Mouse (Mus musculus): Measurements from ENCODE around the gene Ndufa6.
A peak's percentile ranks its signal among the peaks of the same experiment; 100 is the strongest.

The Ndufa6 gene

DNA sequence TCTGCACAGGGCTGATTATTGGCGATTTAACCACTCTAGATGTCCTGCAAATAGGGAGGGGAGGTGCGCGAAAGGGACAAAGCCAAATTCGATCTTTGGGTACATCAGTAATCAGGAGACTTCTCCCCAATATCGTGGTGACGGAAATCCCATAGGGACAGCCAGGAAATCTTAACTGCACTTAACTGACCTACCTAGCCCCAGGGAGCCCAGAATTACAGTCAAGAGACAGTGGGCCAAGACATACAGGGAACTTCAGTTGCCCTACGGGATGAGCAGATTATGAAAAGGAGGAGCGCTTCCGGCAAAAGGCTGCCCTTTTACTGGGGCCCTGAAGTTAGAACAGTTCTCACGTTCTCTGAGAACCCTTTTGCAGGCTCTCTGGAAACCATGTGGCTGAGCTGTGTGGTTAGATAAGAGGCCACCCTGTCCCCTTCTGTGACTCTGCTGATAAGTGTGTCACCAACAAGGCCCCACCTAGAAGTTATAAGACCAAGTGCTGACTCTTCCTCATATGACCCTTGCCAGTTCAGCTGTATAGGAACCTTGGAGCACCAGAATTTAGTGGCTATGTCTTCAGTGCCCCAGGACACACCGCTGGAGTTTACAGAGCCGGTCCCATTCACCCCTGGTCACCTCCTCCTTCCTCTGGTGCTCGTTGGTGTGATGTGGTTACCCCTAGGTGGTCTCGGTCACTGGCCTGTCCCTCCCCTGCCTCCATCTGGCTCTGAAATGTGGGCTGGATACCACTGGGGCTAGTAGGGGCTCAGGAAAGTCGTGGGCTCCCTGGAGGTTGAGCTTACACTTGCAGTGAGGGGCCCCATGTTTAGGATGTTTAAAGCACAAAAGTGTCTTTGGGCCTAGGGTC is 12.2 kb downstream of the Ndufa6 start:
- no peak for DNase-seq (ENCODE audit: low read depth, low spot score)

DNA sequence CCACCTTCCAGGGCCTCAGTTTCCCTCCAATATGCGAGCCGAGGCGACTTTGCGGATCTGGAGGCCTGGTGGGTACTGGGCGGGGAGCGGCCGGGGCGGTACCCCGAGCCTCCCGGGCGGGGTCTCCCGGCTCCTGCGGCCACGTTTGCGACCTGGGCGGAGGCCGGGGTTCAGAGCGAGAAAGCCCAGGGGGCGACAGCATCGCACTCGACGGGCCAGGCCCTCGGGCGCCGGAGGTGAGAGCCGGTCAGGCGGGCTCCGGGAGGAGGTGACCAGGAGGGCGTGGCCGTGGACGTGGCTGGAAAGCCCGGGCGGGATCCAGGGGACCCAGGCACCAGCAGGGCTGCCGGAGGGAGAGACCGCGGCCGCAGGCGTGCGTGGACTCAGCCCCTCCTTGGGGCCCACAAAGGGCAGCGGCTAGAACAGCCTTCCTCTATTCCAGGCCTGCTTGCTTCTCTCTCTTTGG is 13.1 kb downstream of the Ndufa6 start:
- DNase-seq (ENCODE audit: low read depth, low spot score), result no peak

DNA sequence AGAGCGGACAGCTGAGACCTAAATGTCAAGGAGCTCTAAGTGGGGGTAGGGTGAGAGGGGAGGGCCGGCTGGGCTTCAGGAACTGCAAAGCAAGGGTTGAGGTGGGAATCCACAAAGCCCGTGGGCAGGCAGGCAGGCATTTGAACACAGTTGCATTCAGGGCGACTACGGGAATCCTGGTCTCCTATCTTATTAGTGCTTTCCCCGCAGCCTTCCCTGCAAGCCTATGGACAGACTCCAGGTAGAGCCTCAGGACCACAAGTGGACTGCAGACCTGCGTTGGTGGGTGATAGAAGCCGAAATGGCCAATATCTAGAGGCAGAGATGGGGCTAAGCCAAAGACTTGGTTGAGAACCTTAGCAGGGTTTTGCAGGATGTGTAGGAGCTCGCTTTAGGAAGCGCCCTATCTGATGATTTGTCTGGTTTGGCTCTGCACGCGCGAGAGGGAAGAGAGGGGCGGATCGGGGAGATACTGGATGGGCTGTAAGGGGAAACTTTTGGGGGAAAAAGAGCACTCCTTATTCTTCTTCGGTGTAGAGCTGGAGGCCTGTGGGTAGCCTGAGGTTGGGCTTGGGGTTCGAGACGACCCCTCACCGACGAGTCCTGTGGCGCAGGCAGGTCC is 13.6 kb downstream of the Ndufa6 start:
- DNase-seq (ENCODE audit: low read depth, low spot score), result no peak

DNA sequence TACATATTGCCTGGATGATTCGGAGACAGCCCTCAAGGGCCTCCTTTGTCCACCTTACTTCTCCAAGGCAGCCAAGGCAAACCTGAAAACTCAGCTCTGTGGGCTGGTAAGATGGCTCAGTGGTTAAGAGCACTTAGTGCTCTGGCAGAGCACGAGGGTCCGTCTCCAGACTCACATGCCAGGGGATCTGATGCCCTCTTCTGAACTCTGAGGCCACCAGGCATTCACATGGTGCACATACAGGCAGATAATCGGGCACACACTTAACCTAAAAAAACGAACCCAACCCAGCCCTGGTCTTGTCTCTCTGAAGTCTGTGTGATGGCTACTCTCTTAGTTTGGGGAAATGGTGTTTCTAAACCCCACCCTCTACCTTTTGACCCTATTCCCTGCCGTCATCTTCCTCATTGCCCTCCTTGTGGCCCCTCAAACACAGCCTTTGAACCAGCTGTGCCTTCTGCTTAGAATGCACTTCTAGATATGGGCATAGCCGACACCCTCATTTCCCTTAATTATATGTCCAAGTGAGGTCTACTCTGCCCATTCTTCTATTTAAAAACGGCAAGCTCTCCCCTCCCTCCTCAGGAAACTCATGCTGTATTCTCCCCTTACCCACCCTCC is 14.4 kb downstream of the Ndufa6 start:
- DNase-seq (ENCODE audit: low read depth, low spot score), result no peak

DNA sequence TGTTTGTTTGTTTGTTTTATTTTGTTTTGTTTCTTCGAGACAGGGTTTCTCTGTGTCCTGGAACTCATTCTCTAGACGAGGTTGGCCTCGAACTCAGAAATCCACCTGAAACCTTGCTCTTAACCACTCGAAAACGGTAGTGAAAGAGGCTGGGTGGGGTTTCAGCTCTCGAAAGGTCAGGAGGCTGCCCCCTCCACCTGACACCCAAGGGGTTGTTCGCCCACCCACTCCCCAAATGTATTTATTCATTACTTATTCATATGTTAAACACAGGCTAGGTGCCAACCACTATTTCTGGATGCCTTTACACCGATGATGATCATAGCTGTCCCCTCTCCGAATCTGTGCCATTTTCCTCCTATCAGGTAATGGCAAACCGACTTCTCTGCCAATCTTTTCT is 15.0 kb downstream of the Ndufa6 start:
- no peak for DNase-seq (ENCODE audit: low read depth, low spot score)

DNA sequence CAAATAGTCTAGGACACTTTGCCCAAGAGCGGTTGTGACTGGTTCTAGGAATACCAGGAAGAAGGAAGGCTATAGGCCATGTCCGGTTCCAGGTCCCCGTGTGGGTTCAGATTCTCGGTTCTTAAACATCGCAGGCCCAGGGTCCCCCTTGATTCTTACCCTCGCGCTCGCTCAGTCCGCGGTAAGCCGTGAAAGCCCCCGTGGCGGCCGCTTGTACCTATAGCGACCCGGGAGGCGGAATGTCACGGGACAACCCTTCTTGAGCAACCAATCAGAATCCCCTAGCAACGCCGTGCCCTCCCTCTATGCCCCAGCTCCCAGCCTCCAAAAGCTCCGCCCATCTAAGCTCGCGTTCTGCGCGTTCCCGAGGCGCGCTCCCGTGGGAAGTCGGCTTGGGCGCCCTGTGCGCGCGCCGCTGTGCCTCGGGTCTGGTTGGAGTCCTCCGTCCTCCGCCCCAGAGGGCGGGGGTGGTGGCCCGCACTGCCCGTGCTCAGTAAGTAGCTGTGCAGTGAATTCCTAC is 15.5 kb downstream of the Ndufa6 start, which contains the start of the genes Naga, Pheta2 and Smdt1:
TSS of gene Naga (minus strand) at position 333 of the 520 bp plus-strand sequence.
TSS of gene Pheta2 (plus strand) at position 350 of the 520 bp plus-strand sequence.
TSS of gene Smdt1 (plus strand) at position 367 of the 520 bp plus-strand sequence.
- peak; percentile 99 for DNase-seq (ENCODE audit: low read depth, low spot score)

DNA sequence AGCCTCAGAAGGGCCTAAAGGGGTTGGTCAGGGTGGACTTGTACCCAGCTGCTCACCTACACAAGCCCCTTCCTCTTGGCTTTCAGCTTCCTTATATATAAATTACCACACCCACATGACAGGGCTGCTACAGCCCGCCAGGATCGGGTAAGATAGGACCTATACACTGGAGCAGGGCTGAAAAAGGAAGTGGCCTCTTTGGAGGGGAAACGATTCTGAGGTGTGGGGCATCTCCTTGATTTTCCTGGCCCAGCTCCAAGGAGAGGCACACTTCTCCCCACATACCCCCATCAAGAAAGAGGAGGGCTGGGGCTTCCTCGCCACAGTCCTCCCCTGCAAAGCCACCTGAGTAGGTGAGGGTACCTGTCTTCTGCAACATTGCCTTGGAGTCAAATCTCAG is 16.2 kb downstream of the Ndufa6 start:
- no peak for DNase-seq (ENCODE audit: low read depth, low spot score)

DNA sequence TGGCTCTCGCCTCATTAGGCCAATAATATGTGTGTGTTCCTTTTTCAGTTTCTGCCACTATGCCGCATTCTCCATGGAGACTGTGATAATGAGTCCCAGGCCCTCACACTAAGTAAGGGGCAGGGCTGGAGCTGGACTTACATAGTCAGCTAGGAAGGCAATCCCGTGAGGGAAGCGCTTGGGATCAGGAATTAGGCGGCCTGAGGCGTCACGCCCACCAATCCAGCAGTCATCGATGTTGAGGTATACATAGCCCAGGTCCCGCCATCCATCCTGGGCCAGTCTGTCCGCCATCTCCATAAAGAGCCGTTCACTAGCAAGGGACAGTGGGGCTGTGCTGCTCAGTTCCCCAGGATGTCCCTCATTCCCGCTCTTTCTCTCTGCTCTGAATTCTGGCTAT is 17.5 kb downstream of the Ndufa6 start:
- no peak for DNase-seq (ENCODE audit: low read depth, low spot score)

DNA sequence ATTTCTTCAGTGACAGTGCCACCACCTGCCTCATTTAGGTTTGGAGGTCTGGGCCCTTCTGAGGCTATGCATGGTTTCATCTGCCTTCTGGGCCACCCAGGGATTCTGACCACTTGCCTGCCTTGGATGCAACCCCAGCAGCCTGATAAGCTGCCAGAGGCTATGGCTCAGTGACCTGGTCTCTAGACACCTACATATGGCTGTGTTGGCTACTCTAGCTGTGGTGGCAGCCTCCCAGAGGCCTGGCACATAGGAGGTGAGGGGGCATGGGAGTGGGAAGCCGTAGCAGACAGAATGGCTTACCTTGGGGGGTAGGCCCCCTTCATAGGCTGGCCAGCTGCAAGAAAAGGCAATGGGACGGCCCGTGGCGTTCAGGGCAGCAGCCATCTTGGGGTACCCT is 18.9 kb downstream of the Ndufa6 start:
- no peak for DNase-seq (ENCODE audit: low read depth, low spot score)

DNA sequence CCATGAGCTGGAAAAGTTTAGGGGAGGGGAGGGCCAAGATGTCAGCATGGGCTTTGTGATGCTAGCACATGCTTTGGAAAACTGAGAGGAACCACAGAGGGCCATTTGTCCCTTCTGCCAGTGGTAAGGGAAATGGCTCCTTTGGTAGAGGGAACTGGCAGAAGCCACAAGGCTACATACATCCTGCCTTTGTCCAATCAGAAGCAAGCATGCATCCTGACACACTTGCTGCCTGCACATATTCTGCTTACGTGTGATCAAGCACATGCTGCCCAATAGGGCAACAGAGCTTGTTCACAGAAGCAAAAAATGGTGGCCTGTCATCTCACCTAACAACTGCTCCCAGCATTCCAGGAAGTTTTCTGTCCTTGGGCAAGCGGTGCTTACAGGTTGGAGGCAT is 28.7 kb downstream of the Ndufa6 start:
- DNase-seq (ENCODE audit: low read depth, low spot score), result no peak

DNA sequence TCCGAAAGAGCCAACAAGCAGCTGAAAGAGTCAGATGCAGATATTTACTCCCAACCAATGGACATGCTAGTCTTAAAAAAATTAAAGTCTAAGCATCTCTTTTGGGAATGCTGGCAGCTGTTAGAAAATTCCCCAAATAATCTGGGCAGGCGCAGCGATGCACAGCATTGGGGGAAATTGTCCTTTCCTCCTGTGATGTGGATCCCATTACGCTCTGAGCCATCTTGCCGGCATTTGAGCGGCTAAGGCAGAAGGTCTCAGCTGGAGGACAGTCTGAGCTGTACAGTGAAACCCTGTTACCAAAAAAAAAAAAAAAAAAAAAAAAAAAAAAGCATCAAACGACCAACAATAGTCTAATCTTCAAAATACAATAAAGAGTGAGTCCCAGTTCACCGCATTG is 31.9 kb downstream of the Ndufa6 start:
- DNase-seq (ENCODE audit: low read depth, low spot score), result no peak

DNA sequence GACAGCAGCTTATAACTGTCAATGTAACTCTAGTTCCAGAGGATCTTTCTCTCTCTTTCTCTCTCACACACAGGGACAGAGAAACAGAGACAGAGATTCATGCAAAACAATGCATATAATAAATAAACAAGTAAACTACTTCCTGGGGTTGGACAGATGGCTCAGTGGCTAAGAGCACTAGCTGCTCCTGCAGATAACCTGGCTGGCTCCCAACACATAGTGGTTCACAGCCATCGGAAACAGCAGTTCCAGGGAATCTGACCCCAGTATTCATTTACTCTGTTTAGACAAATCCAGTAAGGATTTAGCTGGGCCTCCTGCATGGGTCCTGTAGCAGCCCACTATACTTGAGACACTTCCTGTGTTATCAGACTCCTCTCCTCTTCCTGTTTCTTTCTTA is 34.5 kb downstream of the Ndufa6 start:
- no peak for DNase-seq (ENCODE audit: low read depth, low spot score)

DNA sequence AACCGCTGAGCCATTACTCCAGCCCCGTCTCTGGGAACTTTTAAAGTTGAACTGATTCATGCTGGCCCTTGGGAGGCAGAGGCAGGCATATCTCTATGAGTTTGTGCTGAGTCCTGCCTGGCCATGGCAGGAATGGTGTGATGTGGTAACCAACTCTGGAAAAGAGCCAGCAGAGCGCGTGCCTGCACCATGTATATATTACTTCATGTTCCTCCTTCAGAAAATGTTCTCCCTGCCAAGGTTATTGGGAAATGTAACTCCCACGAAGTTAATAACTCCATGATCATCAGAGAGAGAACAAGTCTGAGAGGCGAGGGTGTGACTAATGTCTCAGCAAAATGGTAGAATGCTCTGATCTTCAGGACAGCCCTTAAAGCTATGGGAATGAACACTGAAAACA is 36.3 kb downstream of the Ndufa6 start:
- peak; percentile 17 for DNase-seq (ENCODE audit: low read depth, low spot score)

DNA sequence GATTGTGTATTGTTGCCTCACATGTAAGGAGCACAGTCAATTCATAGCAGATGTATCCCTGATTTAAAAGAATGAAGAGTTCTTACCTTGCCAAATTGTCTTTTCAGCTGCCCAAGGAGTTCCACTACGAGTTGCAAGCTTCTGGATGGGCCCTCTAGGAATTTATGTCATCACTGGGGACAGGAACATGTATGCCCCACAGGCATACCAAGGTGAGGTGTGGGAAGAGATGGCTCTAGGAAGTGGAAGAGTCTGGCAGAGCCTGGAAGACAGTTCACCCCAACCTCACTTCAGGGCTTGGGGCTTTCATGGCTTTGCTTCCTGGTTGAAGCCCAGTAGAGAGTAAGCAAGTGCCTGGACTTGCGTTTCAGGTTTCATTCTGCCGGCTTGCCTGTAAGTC is 45.7 kb downstream of the Ndufa6 start:
- DNase-seq (ENCODE audit: low read depth, low spot score), result no peak

DNA sequence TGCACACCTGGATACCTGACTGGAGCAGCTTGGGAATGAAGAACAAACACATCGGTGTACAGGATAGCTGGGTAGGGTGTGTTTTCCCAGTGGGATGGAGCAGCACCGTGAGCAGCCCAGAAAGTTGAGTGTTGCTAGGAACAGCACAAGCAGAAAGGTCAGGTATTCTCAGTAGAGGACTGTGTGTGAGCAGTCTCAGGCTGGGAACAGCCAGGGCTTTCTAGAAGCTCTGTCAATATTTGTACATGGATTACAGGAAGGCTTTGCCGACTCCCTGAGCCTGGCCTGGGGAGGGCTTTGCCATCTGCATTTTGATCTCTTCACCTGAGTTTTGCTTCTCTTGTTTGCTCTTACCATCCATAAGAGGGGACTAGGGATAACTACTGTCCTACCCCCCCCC is 47.0 kb downstream of the Ndufa6 start:
- DNase-seq (ENCODE audit: low read depth, low spot score), result no peak

All from brain, adult 2 months (tissue).